Mouse (Mus musculus) MEL (cell line): ENCODE data around the gene Klhdc7b. TPM values are rescaled to one million over a fixed set of nuclear protein-coding genes. Genes with fewer than 3 reads are reported as not detected.

Experiments
- polyA plus RNA-seq, 2 experiments: library from polyadenylated mRNA; stranded (reverse) in 1 of 2; unstranded in 1 of 2; fragments of >175 nt in 1 of 2; fragments of >200 nt in 1 of 2; gene quantifications; 2 replicates each; pipeline versions ENCODE4 v1.2.1 to v1.2.4; 2012; ENCODE audit warnings: low replicate concordance in 2 of 2, low read depth in 1 of 2; ENCODE audit not compliant: insufficient read length in 2 of 2, insufficient read depth in 1 of 2, missing spikeins in 1 of 2
- total RNA-seq: library from RNA; depleted of rRNA; stranded (reverse); fragments of 300-350 nt; gene quantifications from 2 replicates; pipeline ENCODE4 v1.2.3, GENCODE M21; 2012; rRNA removed

Klhdc7b gene
- total and polyA plus RNA-seq, 3 experiments = 0.01 TPM; not detected in 2

Other genes starting within 250 kb of the Klhdc7b start
- 0.10 TPM in 1 of 2 replicates, not detected in the other for gene Mapk12, start 244.2 kb upstream of the Klhdc7b start, total RNA-seq
- under 1 TPM in 1 of 2 experiments, not detected in 1; 0.18 TPM for gene Mapk12, start 244.2 kb upstream of the Klhdc7b start, polyA plus RNA-seq
- 0.04 and 0.16 TPM in 2 replicates for gene Mapk11, start 235.3 kb upstream of the Klhdc7b start, total RNA-seq
- gene Mapk11, start 235.3 kb upstream of the Klhdc7b start, polyA plus RNA-seq = under 1 TPM in 1 of 2 experiments, not detected in 1; 0.04 TPM
- 0.10 and 0.19 TPM in 2 replicates for gene Plxnb2, start 204.1 kb upstream of the Klhdc7b start, total RNA-seq
- under 1 TPM in 1 of 2 experiments, not detected in 1; 0.17 TPM for gene Plxnb2, start 204.1 kb upstream of the Klhdc7b start, polyA plus RNA-seq
- gene Dennd6b, start 188.4 kb upstream of the Klhdc7b start, total RNA-seq = 4.6 and 6.1 TPM in 2 replicates
- 10 to 100 TPM in 1 of 2 experiments, not detected in 1; 11.4 TPM for gene Dennd6b, start 188.4 kb upstream of the Klhdc7b start, polyA plus RNA-seq
- gene Ppp6r2, start 173.4 kb upstream of the Klhdc7b start, total RNA-seq = 13.5 and 15.5 TPM in 2 replicates
- gene Ppp6r2, start 173.4 kb upstream of the Klhdc7b start, polyA plus RNA-seq = 10 to 100 TPM in 1 of 2 experiments, not detected in 1; 23.2 TPM
- gene Sbf1, start 69.6 kb upstream of the Klhdc7b start, total RNA-seq = 80.4 and 84.6 TPM in 2 replicates
- gene Sbf1, start 69.6 kb upstream of the Klhdc7b start, polyA plus RNA-seq = 100 to 1,000 TPM in 1 of 2 experiments, not detected in 1; 147 TPM
- 1.4 and 7.1 TPM in 2 replicates for gene Adm2, start 62.2 kb upstream of the Klhdc7b start, total RNA-seq
- 10 to 100 TPM in 1 of 2 experiments, not detected in 1; 18.2 TPM for gene Adm2, start 62.2 kb upstream of the Klhdc7b start, polyA plus RNA-seq
- gene Miox, start 50.5 kb upstream of the Klhdc7b start, total RNA-seq = not detected in 2 replicates
- gene Miox, start 50.5 kb upstream of the Klhdc7b start, polyA plus RNA-seq = not detected
- 14.5 and 14.7 TPM in 2 replicates for gene Lmf2, start 29.3 kb upstream of the Klhdc7b start, total RNA-seq
- gene Lmf2, start 29.3 kb upstream of the Klhdc7b start, polyA plus RNA-seq = 10 to 100 TPM in 1 of 2 experiments, not detected in 1; 52.0 TPM
- 126 and 137 TPM in 2 replicates for gene Ncaph2, start 29.2 kb upstream of the Klhdc7b start, total RNA-seq
- 100 to 1,000 TPM; 160 to 165 TPM for gene Ncaph2, start 29.2 kb upstream of the Klhdc7b start, polyA plus RNA-seq
- 50.2 and 58.9 TPM in 2 replicates for gene Sco2, start 11.1 kb upstream of the Klhdc7b start, total RNA-seq
- gene Sco2, start 11.1 kb upstream of the Klhdc7b start, polyA plus RNA-seq = 10 to 100 TPM in 1 of 2 experiments, not detected in 1; 34.6 TPM
- gene Tymp, start 7.9 kb upstream of the Klhdc7b start, total RNA-seq = 0.92 and 1.5 TPM in 2 replicates
- 1 to 10 TPM in 1 of 2 experiments, not detected in 1; 2.0 TPM for gene Tymp, start 7.9 kb upstream of the Klhdc7b start, polyA plus RNA-seq
- not detected in 2 replicates for gene Odf3b, start 5.6 kb upstream of the Klhdc7b start, total RNA-seq
- gene Odf3b, start 5.6 kb upstream of the Klhdc7b start, polyA plus RNA-seq = not detected
- 0.82 and 1.5 TPM in 2 replicates for gene Syce3, start 25.6 kb downstream of the Klhdc7b start, total RNA-seq
- 1 to 10 TPM in 1 of 2 experiments, not detected in 1; 1.4 TPM for gene Syce3, start 25.6 kb downstream of the Klhdc7b start, polyA plus RNA-seq
- gene Cpt1b, start 40.9 kb downstream of the Klhdc7b start, total RNA-seq = 0.92 and 1.4 TPM in 2 replicates
- 1 to 10 TPM in 1 of 2 experiments, not detected in 1; 2.0 TPM for gene Cpt1b, start 40.9 kb downstream of the Klhdc7b start, polyA plus RNA-seq
- gene C730034F03Rik, start 44.7 kb downstream of the Klhdc7b start, total RNA-seq = 2.5 and 3.8 TPM in 2 replicates
- gene C730034F03Rik, start 44.7 kb downstream of the Klhdc7b start, polyA plus RNA-seq = 1 to 10 TPM in 1 of 2 experiments, not detected in 1; 1.6 TPM
- not detected in 2 replicates for gene Gm44502, start 44.8 kb downstream of the Klhdc7b start, total RNA-seq
- gene Gm44502, start 44.8 kb downstream of the Klhdc7b start, polyA plus RNA-seq = not detected
- gene Chkb, start 45.0 kb downstream of the Klhdc7b start, total RNA-seq = 19.3 and 19.5 TPM in 2 replicates
- gene Chkb, start 45.0 kb downstream of the Klhdc7b start, polyA plus RNA-seq = 10 to 100 TPM in 1 of 2 experiments, not detected in 1; 51.3 TPM
- 0.04 TPM in 1 of 2 replicates, not detected in the other for gene Mapk8ip2, start 69.0 kb downstream of the Klhdc7b start, total RNA-seq
- gene Mapk8ip2, start 69.0 kb downstream of the Klhdc7b start, polyA plus RNA-seq = under 1 TPM in 1 of 2 experiments, not detected in 1; 0.01 TPM
- gene Arsa, start 92.5 kb downstream of the Klhdc7b start, total RNA-seq = 8.4 and 9.1 TPM in 2 replicates
- gene Arsa, start 92.5 kb downstream of the Klhdc7b start, polyA plus RNA-seq = 10 to 100 TPM in 1 of 2 experiments, not detected in 1; 28.1 TPM
- 7.8 and 14.2 TPM in 2 replicates for gene Shank3, start 114.7 kb downstream of the Klhdc7b start, total RNA-seq
- 10 to 100 TPM in 1 of 2 experiments, not detected in 1; 20.3 TPM for gene Shank3, start 114.7 kb downstream of the Klhdc7b start, polyA plus RNA-seq
- gene Acr, start 183.4 kb downstream of the Klhdc7b start, total RNA-seq = not detected in 2 replicates
- gene Acr, start 183.4 kb downstream of the Klhdc7b start, polyA plus RNA-seq = under 1 TPM in 1 of 2 experiments, not detected in 1; 0.15 TPM
- 3.0 and 3.3 TPM in 2 replicates for gene Rabl2, start 207.0 kb downstream of the Klhdc7b start, total RNA-seq
- gene Rabl2, start 207.0 kb downstream of the Klhdc7b start, polyA plus RNA-seq = 10 to 100 TPM in 1 of 2 experiments, not detected in 1; 10.6 TPM